Mouse (Mus musculus): ENCODE results near the gene Scube3.

Gene Scube3

GRCm38 (mm10) chr17:28141771-28142699 is at the start of gene Scube3:
TSS of gene Scube3 (plus strand) at chr17:28142141.
- DNase-seq (ENCODE audit: low read depth, low spot score): peak; percentile 68

- peak; percentile 56 for DNase-seq (ENCODE audit: low read depth, low spot score)
These were observed 49.6 kb upstream of the Scube3 start for GRCm38 (mm10) chr17:28092297-28092696.

GRCm38 (mm10) chr17:28093837-28094236 is 48.1 kb upstream of the Scube3 start:
- DNase-seq (ENCODE audit: low read depth, low spot score): peak; percentile 54

- no peak for DNase-seq (ENCODE audit: low read depth, low spot score)
These were observed 45.5 kb upstream of the Scube3 start for GRCm38 (mm10) chr17:28096418-28096817.

- DNase-seq (ENCODE audit: low read depth, low spot score): no peak
These were observed 44.6 kb upstream of the Scube3 start for GRCm38 (mm10) chr17:28097308-28097707.

GRCm38 (mm10) chr17:28099086-28099485 is 42.9 kb upstream of the Scube3 start:
- no peak for DNase-seq (ENCODE audit: low read depth, low spot score)

GRCm38 (mm10) chr17:28100669-28101068 is 41.3 kb upstream of the Scube3 start:
- peak; percentile 74 for DNase-seq (ENCODE audit: low read depth, low spot score)

- no peak for DNase-seq (ENCODE audit: low read depth, low spot score)
These were observed 40.6 kb upstream of the Scube3 start for GRCm38 (mm10) chr17:28101284-28101887.

- DNase-seq (ENCODE audit: low read depth, low spot score): no peak
These were observed 40.0 kb upstream of the Scube3 start for GRCm38 (mm10) chr17:28101902-28102319.

GRCm38 (mm10) chr17:28104416-28104815 is 37.5 kb upstream of the Scube3 start:
- no peak for DNase-seq (ENCODE audit: low read depth, low spot score)

- DNase-seq (ENCODE audit: low read depth, low spot score): peak; percentile 79
These were observed 35.6 kb upstream of the Scube3 start for GRCm38 (mm10) chr17:28106352-28106751.

- DNase-seq (ENCODE audit: low read depth, low spot score): no peak
These were observed 34.7 kb upstream of the Scube3 start for GRCm38 (mm10) chr17:28107275-28107674.

- DNase-seq (ENCODE audit: low read depth, low spot score): no peak
These were observed 29.7 kb upstream of the Scube3 start for GRCm38 (mm10) chr17:28112266-28112665.

- DNase-seq (ENCODE audit: low read depth, low spot score): no peak
These were observed 25.6 kb upstream of the Scube3 start for GRCm38 (mm10) chr17:28116335-28116734.

- DNase-seq (ENCODE audit: low read depth, low spot score): no peak
These were observed 24.3 kb upstream of the Scube3 start for GRCm38 (mm10) chr17:28117451-28118209.

- no peak for DNase-seq (ENCODE audit: low read depth, low spot score)
These were observed 21.5 kb upstream of the Scube3 start for GRCm38 (mm10) chr17:28120460-28120859.

GRCm38 (mm10) chr17:28122949-28123348 is 19.0 kb upstream of the Scube3 start:
- no peak for DNase-seq (ENCODE audit: low read depth, low spot score)

GRCm38 (mm10) chr17:28123627-28124026 is 18.3 kb upstream of the Scube3 start:
- DNase-seq (ENCODE audit: low read depth, low spot score): no peak

- no peak for DNase-seq (ENCODE audit: low read depth, low spot score)
These were observed 17.6 kb upstream of the Scube3 start for GRCm38 (mm10) chr17:28124368-28124767.

- peak; percentile 70 for DNase-seq (ENCODE audit: low read depth, low spot score)
These were observed 12.1 kb upstream of the Scube3 start for GRCm38 (mm10) chr17:28129796-28130195.

GRCm38 (mm10) chr17:28130391-28131125 is 11.4 kb upstream of the Scube3 start:
- peak; percentile 76 for DNase-seq (ENCODE audit: low read depth, low spot score)

All from ES-CJ7 (cell line).